Mouse (Mus musculus) midbrain, embryonic 11.5 days (tissue): ENCODE data around the gene Aifm2. TPM values are rescaled to one million over a fixed set of nuclear protein-coding genes. Genes with fewer than 3 reads are reported as not detected.

Source experiments
- ATAC-seq: fragments of 200-750 bp; cut with Nextera tagmentation; 2 replicates; pipeline ENCODE4 v1.8.0; 2017; ENCODE audit warnings: moderate TSS enrichment, moderate library complexity; ENCODE audit not compliant: low FRiP score
- DNase-seq: peaks from one replicate; pipeline ENCODE4 v3.0.0; 2015; ENCODE audit warnings: low spot score; ENCODE audit errors: missing footprints
- H3K27ac ChIP-seq: fragments of 300-500 bp; sonication (generic); 2 replicates; pipeline ENCODE4 v1.5.1; 2014; ENCODE audit warnings: low read depth, low read length
- H3K27me3 ChIP-seq: fragments of 300-500 bp; sonication (generic); 2 replicates; pipeline ENCODE4 v1.6.1; 2014; ENCODE audit warnings: mild to moderate bottlenecking, low read length, moderate library complexity, mixed read lengths; ENCODE audit not compliant: control insufficient read depth, insufficient read depth
- H3K36me3 ChIP-seq: fragments of 300-500 bp; sonication (generic); 2 replicates; pipeline ENCODE4 v1.6.1; 2014; ENCODE audit warnings: mild to moderate bottlenecking, low read length, moderate library complexity, mixed read lengths; ENCODE audit not compliant: control insufficient read depth, insufficient read depth
- H3K4me1 ChIP-seq: fragments of 300-500 bp; sonication (generic); 2 replicates; pipeline ENCODE4 v1.6.1; 2014; ENCODE audit warnings: low read length; ENCODE audit not compliant: control insufficient read depth, insufficient read depth
- H3K4me2 ChIP-seq: fragments of 300-500 bp; sonication (generic); 2 replicates; pipeline ENCODE4 v1.6.1; 2014; ENCODE audit warnings: mild to moderate bottlenecking, moderate library complexity
- H3K4me3 ChIP-seq: fragments of 300-500 bp; sonication (generic); 2 replicates; pipeline ENCODE4 v1.5.1; 2014; ENCODE audit warnings: low read depth, low read length
- H3K9ac ChIP-seq: fragments of 300-500 bp; sonication (generic); 2 replicates; pipeline ENCODE4 v1.6.1; 2014; ENCODE audit warnings: low read length
- H3K9me3 ChIP-seq: fragments of 300-500 bp; sonication (generic); 2 replicates; pipeline ENCODE4 v1.6.1; 2016; ENCODE audit warnings: low read length; ENCODE audit not compliant: control insufficient read depth
- WGBS: fragments of 180-500 bp; shearing (Covaris S2); extraction: QIAGEN DNeasy Blood & Tissue Kit; methylation state at CpG from one replicate; pipeline ENCODE4 v1.1.7; 2014; 5-methylcytosine and 5-hydroxymethylcytosine counted together
- polyA plus RNA-seq: library from polyadenylated mRNA; unstranded; fragments of >200 nt; fragmentation: Nextera tagmentation; extraction: Ambion mirVana; gene quantifications from 2 replicates; pipeline ENCODE4 v1.2.1, GENCODE M21; 2014

Aifm2 gene
- polyA plus RNA-seq, 1 experiment from 2014 or later, result 6.3 TPM

GRCm38 (mm10) chr10:61714146-61714545 lies 917 bp upstream of the Aifm2 start:
- no peak for DNase-seq
- no peak overlapping the region for H3K4me2 ChIP-seq
- H3K4me3 ChIP-seq, result no peak overlapping the region
- 89% methylated on average over 4 of the region's 4 CpGs for WGBS
- H3K9ac ChIP-seq, result no peak overlapping the region
- no peak overlapping the region for H3K27ac ChIP-seq
- no peak for ATAC-seq
- no peaks in the 10 kb centered on the region for H3K36me3 ChIP-seq
- no peaks in the 10 kb centered on the region for H3K9me3 ChIP-seq
- H3K27me3 ChIP-seq, result peaks cover 4% of the 10 kb centered on the region
- 0 out of 2 replicates have a peak, but pooled peaks cover 3% of the 10 kb centered on the region for H3K4me1 ChIP-seq

DNA sequence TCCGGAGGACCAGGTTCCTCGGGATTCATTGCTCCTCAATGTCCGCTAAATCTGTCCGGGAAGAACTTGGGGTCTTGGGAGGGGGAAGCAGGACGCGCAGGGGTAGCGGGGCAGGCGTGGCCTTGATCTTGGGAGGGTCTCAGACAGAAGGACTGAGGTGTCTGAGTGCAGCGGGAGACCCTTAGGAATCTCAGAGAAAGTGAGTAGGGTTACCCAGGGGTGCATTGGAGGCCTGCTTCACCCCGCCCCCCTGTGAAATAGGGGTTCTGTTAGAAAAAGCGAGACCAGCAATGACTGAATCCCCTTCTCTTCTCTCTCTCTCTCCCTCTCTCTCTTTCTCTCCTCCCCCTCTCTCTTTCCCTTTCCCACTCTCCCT lies 387 bp downstream of the Aifm2 start:
- Histone ChIP-seq H3K27ac (no peak overlapping the region), H3K4me3 (peak overlapping the region; percentile 52), H3K36me3 (no peaks in the 10 kb centered on the region), H3K4me1 (0 out of 2 replicates have a peak, but pooled peaks cover 3% of the 10 kb centered on the region), H3K4me2 (peak overlapping the region; percentile 91), H3K9ac (peak overlapping the region; percentile 58), H3K27me3 (peaks cover 4% of the 10 kb centered on the region), H3K9me3 (no peaks in the 10 kb centered on the region)
- peak; percentile 59 for ATAC-seq
- DNase-seq, result no peak
- 5% methylated on average over 11 of the region's 11 CpGs for WGBS

DNA sequence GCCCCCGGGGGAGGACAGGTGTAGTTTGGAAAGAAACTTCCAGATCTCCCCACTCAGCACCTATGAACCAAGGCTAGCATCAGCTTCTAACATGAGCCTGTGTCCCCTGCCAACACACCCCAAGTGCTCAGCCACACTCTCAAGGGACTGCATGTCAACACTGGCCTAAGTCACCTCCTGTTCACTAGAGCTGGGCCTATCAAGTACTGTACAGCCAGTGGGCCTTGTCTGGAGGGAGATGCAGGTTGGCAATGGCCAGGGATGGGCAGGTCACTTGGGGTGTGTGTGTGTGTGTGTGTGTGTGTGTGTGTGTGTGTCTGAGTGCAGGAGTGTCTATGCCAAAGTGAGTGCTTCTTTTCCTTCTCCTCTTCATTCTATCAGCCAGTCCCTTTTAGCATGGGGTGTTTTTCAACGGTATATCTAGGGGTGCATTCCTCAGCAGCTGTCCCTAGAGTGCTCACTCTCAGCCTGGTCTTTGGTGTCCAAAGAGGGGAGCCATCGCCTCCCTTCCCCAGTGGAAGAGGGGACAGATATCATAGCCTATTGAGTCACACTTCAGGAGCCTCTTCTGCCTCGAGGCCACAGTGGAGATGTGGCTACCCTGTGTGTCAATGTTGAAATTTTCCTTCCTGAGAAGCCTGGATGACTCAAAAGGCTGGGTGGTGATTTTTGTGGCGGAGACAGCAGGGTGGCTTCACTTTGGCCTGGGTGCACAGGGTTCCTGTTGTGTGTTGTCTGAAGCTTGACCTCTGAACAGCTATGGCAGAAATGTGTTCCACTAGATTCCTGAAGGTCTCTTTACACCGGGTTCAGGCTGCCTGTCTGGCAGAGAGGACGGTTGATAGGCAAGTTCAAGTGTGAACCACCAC lies 1.2 kb downstream of the Aifm2 start:
- no peak for ATAC-seq
- H3K9me3 ChIP-seq, result no peaks in the 10 kb centered on the region
- no peak overlapping the region for H3K4me3 ChIP-seq
- peaks cover 4% of the 10 kb centered on the region for H3K27me3 ChIP-seq
- H3K4me1 ChIP-seq, result 0 out of 2 replicates have a peak, but pooled peaks cover 3% of the 10 kb centered on the region
- no peak overlapping the region for H3K9ac ChIP-seq
- H3K4me2 ChIP-seq, result no peak overlapping the region; the same call in 1 of the 2 replicates
- no peaks in the 10 kb centered on the region for H3K36me3 ChIP-seq
- no peak overlapping the region for H3K27ac ChIP-seq
- 73% methylated on average over 7 of the region's 7 CpGs for WGBS
- DNase-seq, result no peak

GRCm38 (mm10) chr10:61717406-61718296 lies 2.6 kb downstream of the Aifm2 start:
- no peaks in the 10 kb centered on the region for H3K36me3 ChIP-seq
- ATAC-seq, result no peak
- H3K27me3 ChIP-seq, result peaks cover 4% of the 10 kb centered on the region
- no peak overlapping the region for H3K4me2 ChIP-seq
- H3K9ac ChIP-seq, result no peak overlapping the region
- no peak overlapping the region for H3K4me3 ChIP-seq
- DNase-seq, result no peak
- H3K27ac ChIP-seq, result no peak overlapping the region
- 0 out of 2 replicates have a peak, but pooled peaks cover 3% of the 10 kb centered on the region for H3K4me1 ChIP-seq
- WGBS, result 91% methylated on average over 12 of the region's 12 CpGs
- H3K9me3 ChIP-seq, result no peaks in the 10 kb centered on the region

GRCm38 (mm10) chr10:61720331-61720730 lies 5.3 kb downstream of the Aifm2 start:
- H3K4me3 ChIP-seq, result no peak overlapping the region
- H3K27me3 ChIP-seq, result peaks cover 4% of the 10 kb centered on the region
- ATAC-seq (no peak), DNase-seq (no peak)
- H3K9ac ChIP-seq, result no peak overlapping the region
- 0 out of 2 replicates have a peak, but pooled peaks cover 3% of the 10 kb centered on the region for H3K4me1 ChIP-seq
- no peak overlapping the region for H3K4me2 ChIP-seq
- 85% methylated on average over 7 of the region's 7 CpGs for WGBS
- no peaks in the 10 kb centered on the region for H3K9me3 ChIP-seq
- H3K36me3 ChIP-seq, result no peaks in the 10 kb centered on the region
- no peak overlapping the region for H3K27ac ChIP-seq

DNA sequence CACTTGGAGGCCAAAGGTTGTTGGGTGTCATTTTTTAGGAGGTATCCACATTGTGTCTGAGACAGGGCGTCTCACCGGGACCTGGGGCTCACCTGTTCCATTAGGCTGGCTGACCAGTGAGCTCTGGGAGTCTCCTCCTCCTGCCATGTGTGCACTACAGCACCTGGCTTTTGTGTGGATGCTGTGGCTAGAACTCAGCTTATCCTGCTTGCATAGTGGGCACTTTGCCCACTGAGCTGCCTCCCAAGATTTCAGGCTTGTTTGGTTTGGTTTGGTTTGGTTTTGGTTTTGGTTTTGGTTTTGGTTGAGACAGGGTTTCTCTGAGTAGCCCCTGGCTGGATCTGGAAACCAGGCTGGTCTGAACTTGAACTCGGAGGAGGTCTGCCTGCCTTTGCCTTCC lies 7.2 kb downstream of the Aifm2 start:
- Histone ChIP-seq H3K36me3 (no peaks in the 10 kb centered on the region), H3K4me1 (no peaks in the 10 kb centered on the region), H3K27me3 (no peaks in the 10 kb centered on the region), H3K4me2 (no peak overlapping the region), H3K4me3 (no peak overlapping the region), H3K9ac (no peak overlapping the region), H3K27ac (no peak overlapping the region), H3K9me3 (no peaks in the 10 kb centered on the region)
- WGBS, result 90% methylated on average over 3 of the region's 3 CpGs
- DNase-seq (no peak), ATAC-seq (no peak)

- WGBS, result 77% methylated on average over 6 of the region's 6 CpGs
- no peak overlapping the region for H3K4me3 ChIP-seq
- H3K27me3 ChIP-seq, result no peaks in the 10 kb centered on the region
- ATAC-seq (no peak), DNase-seq (no peak)
- no peak overlapping the region for H3K9ac ChIP-seq
- no peaks in the 10 kb centered on the region for H3K36me3 ChIP-seq
- no peaks in the 10 kb centered on the region for H3K4me1 ChIP-seq
- H3K4me2 ChIP-seq, result no peak overlapping the region
- H3K9me3 ChIP-seq, result no peaks in the 10 kb centered on the region
- H3K27ac ChIP-seq, result no peak overlapping the region
These were observed 8.2 kb downstream of the Aifm2 start for GRCm38 (mm10) chr10:61723271-61723670.

GRCm38 (mm10) chr10:61729181-61729580 lies 14.1 kb downstream of the Aifm2 start:
- no peak overlapping the region for H3K4me3 ChIP-seq
- no peak for ATAC-seq

DNA sequence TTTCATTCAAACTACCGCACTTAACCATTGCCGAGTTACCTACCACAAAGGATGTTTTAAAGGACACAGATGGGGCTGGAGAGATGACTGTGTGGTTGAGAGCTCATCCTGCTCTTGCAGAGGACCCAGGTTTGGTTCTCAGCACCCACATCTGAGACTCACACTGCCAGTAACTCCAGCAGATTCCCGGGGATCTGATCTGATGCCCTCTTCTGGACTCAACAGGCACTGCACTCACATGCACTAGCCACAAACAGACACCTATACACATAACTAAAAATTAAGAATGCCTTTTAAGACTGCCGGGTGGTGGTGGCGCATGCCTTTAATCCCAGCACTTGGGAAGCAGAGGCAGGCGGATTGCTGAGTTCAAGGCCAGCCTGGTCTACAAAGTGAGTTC lies 15.1 kb downstream of the Aifm2 start:
- no peak for DNase-seq
- no peak for ATAC-seq
- 98% methylated on average over 6 of the region's 6 CpGs for WGBS

More at GRCm38 (mm10) chr10:61729181-61729580, 14.1 kb downstream of the Aifm2 start:
- no peaks in the 10 kb centered on the region for H3K4me1 ChIP-seq
- H3K9ac ChIP-seq, result no peak overlapping the region
- H3K27me3 ChIP-seq, result no peaks in the 10 kb centered on the region
- DNase-seq, result no peak
- WGBS, result 86% methylated on average over 11 of the region's 11 CpGs
- H3K4me2 ChIP-seq, result no peak overlapping the region
- H3K27ac ChIP-seq, result no peak overlapping the region
- no peaks in the 10 kb centered on the region for H3K36me3 ChIP-seq
- no peaks in the 10 kb centered on the region for H3K9me3 ChIP-seq

More for the DNA sequence above, 15.1 kb downstream of the Aifm2 start:
- Histone ChIP-seq H3K4me1 (no peaks in the 10 kb centered on the region), H3K4me3 (no peak overlapping the region), H3K4me2 (no peak overlapping the region), H3K36me3 (no peaks in the 10 kb centered on the region), H3K27me3 (no peaks in the 10 kb centered on the region), H3K9ac (no peak overlapping the region), H3K9me3 (no peaks in the 10 kb centered on the region), H3K27ac (no peak overlapping the region)
